Mouse (Mus musculus) myocyte (in vitro differentiated cells): ENCODE results near the gene Sh3gl1.

Experiments
- CEBPB ChIP-seq: IDR thresholded peaks from 2 replicates; pipeline ENCODE4 v1.6.1; 2011; ENCODE audit warnings: mild to moderate bottlenecking, moderate library complexity; ENCODE audit not compliant: poor library complexity, insufficient read depth, severe bottlenecking
- MAX ChIP-seq: IDR thresholded peaks from one replicate; pipeline ENCODE4 v1.6.1; 2011; ENCODE audit warnings: low read depth, mild to moderate bottlenecking, control low read depth
- MYOD1 ChIP-seq, 3 experiments: IDR thresholded peaks; one replicate each; pipeline ENCODE4 v1.6.1; 2011; ENCODE audit warnings: control low read depth in 2 of 3, low read depth in 2 of 3, mild to moderate bottlenecking in 2 of 3, moderate library complexity in 1 of 3; ENCODE audit not compliant: insufficient read length in 2 of 3, control insufficient read depth in 1 of 3
- MYOG ChIP-seq, 3 experiments: IDR thresholded peaks; one replicate each; pipeline ENCODE4 v1.6.1; 2011; ENCODE audit warnings: control low read depth in 2 of 3, low read depth in 2 of 3, mild to moderate bottlenecking in 2 of 3; ENCODE audit not compliant: insufficient read length in 2 of 3, control insufficient read depth in 1 of 3, insufficient read depth in 1 of 3
- POLR2A ChIP-seq: IDR thresholded peaks from one replicate; pipeline ENCODE4 v1.6.1; 2011; ENCODE audit warnings: low read depth, mild to moderate bottlenecking, control low read depth, moderate library complexity; ENCODE audit not compliant: insufficient read length
- POLR2AphosphoS2 ChIP-seq: IDR thresholded peaks from one replicate; pipeline ENCODE4 v1.6.1; 2011; ENCODE audit warnings: low read depth, control low read depth; ENCODE audit not compliant: insufficient read length
- TCF12 ChIP-seq: IDR thresholded peaks from one replicate; pipeline ENCODE4 v1.6.1; 2011; ENCODE audit warnings: mild to moderate bottlenecking, control low read depth; ENCODE audit not compliant: poor library complexity, insufficient read depth, severe bottlenecking
- USF1 ChIP-seq: IDR thresholded peaks from one replicate; pipeline ENCODE4 v1.6.1; 2011; ENCODE audit warnings: low read depth, mild to moderate bottlenecking, control low read depth, moderate library complexity

GRCm38 (mm10) chr17:56057381-56058120 is 21.1 kb upstream of the Sh3gl1 start:
- TF ChIP-seq POLR2A (no peak), MAX (no peak), TCF12 (no peak), POLR2AphosphoS2 (no peak), MYOG (IDR thresholded peaks at IDR 0.05; ENCODE audit: control insufficient read depth in 1 of 3, insufficient read depth in 1 of 3, insufficient read length in 2 of 3, low read depth in 2 of 3) (no peak), CEBPB (no peak), USF1 (no peak), MYOD1 (IDR thresholded peaks at IDR 0.05; ENCODE audit: control insufficient read depth in 1 of 3, insufficient read length in 2 of 3, low read depth in 2 of 3) (no peak)
